Mouse (Mus musculus) olfactory bulb, adult 2 months (tissue): ENCODE measurements around the gene Dnajb6.

ENCODE experiments used
- CTCF ChIP-seq: fragments of 200-500 bp; IDR thresholded peaks from 2 replicates; pipeline ENCODE4 v1.5.1; 2012; ENCODE audit warnings: low read depth, mild to moderate bottlenecking, low read length, moderate library complexity; ENCODE audit not compliant: insufficient read depth
- POLR2A ChIP-seq: fragments of 200-500 bp; IDR thresholded peaks from 2 replicates; pipeline ENCODE4 v1.6.1; 2012; ENCODE audit warnings: mild to moderate bottlenecking, low read depth, low read length, moderate library complexity; ENCODE audit not compliant: insufficient read depth

GRCm38 (mm10) chr5:29775437-29775836, 39.9 kb downstream of the Dnajb6 start:
- TF ChIP-seq CTCF (no peak), POLR2A (no peak)
